Mouse (Mus musculus): ENCODE results near the gene Mapkapk5. TPM values are rescaled to one million over a fixed set of nuclear protein-coding genes. Genes with fewer than 3 reads are reported as not detected.
A peak's percentile ranks its signal among the peaks of the same experiment; 100 is the strongest.
"Not testable (repeated sequence)": the region's sequence is repeated elsewhere in the genome, so short reads cannot be mapped to it uniquely, and the experiment has no call there.

Mapkapk5 gene
- polyA plus RNA-seq, 1 experiment from 2014 or later: 48.0 TPM

- Histone ChIP-seq H3K9me3 (ENCODE audit: control insufficient read depth, low read length) (no peaks in the 10 kb centered on the region), H3K36me3 (ENCODE audit: control insufficient read depth, insufficient read depth, low read length) (no peaks in the 10 kb centered on the region), H3K4me1 (ENCODE audit: control insufficient read depth, insufficient read depth, low read length) (no peaks in the 10 kb centered on the region), H3K4me2 (ENCODE audit: low read depth, low read length) (no peak overlapping the region), H3K4me3 (ENCODE audit: low read length) (no peak overlapping the region), H3K27me3 (replicated peaks; ENCODE audit: control insufficient read depth, insufficient read depth, low read length) (no peaks in the 10 kb centered on the region), H3K27ac (ENCODE audit: low read length) (0 out of 2 replicates have a peak overlapping the region, but pooled peaks have one; percentile 28), H3K9ac (ENCODE audit: low read depth, low read length) (no peak overlapping the region)
- ATAC-seq: peak; percentile 92
- 69% methylated on average over 7 of the region's 7 CpGs for WGBS
These were observed 35.7 kb downstream of the Mapkapk5 start for GRCm38 (mm10) chr5:121510009-121510408.

- H3K4me3 ChIP-seq (ENCODE audit: low read length): no peak overlapping the region
- H3K27ac ChIP-seq (ENCODE audit: low read length): no peak overlapping the region
- H3K27me3 ChIP-seq (replicated peaks; ENCODE audit: control insufficient read depth, insufficient read depth, low read length): no peaks in the 10 kb centered on the region
- ATAC-seq: no peak
- H3K9me3 ChIP-seq (ENCODE audit: control insufficient read depth, low read length): no peaks in the 10 kb centered on the region
- no peaks in the 10 kb centered on the region for H3K4me1 ChIP-seq (ENCODE audit: control insufficient read depth, insufficient read depth, low read length)
- no peak overlapping the region for H3K4me2 ChIP-seq (ENCODE audit: low read depth, low read length)
- no peaks in the 10 kb centered on the region for H3K36me3 ChIP-seq (ENCODE audit: control insufficient read depth, insufficient read depth, low read length)
- 70% methylated on average over 1 of the region's 1 CpGs for WGBS
- H3K9ac ChIP-seq (ENCODE audit: low read depth, low read length): no peak overlapping the region
These were observed 38.9 kb downstream of the Mapkapk5 start for GRCm38 (mm10) chr5:121506846-121507245.

GRCm38 (mm10) chr5:121503231-121503630 lies 42.5 kb downstream of the Mapkapk5 start, which contains the start of gene Adam1b:
TSS of gene Adam1b (minus strand) at chr5:121503435.
- Histone ChIP-seq H3K4me3 (ENCODE audit: low read length) (no peak within 1 kb of the TSS), H3K9ac (ENCODE audit: low read depth, low read length) (no peak within 1 kb of the TSS), H3K4me2 (ENCODE audit: low read depth, low read length) (no peak within 1 kb of the TSS), H3K36me3 (ENCODE audit: control insufficient read depth, insufficient read depth, low read length) (no peaks in the 10 kb centered on the region), H3K27ac (ENCODE audit: low read length) (no peak within 1 kb of the TSS), H3K27me3 (replicated peaks; ENCODE audit: control insufficient read depth, insufficient read depth, low read length) (no peaks in the 10 kb centered on the region), H3K4me1 (ENCODE audit: control insufficient read depth, insufficient read depth, low read length) (no peaks in the 10 kb centered on the region), H3K9me3 (ENCODE audit: control insufficient read depth, low read length) (no peaks in the 10 kb centered on the region)
- no peak for ATAC-seq
- WGBS: 68% methylated on average over 3 of the region's 3 CpGs

- not testable (repeated sequence) for H3K27ac ChIP-seq (ENCODE audit: low read length); ATAC-seq; H3K36me3 ChIP-seq (ENCODE audit: control insufficient read depth, insufficient read depth, low read length); H3K9ac ChIP-seq (ENCODE audit: low read depth, low read length); H3K4me2 ChIP-seq (ENCODE audit: low read depth, low read length); H3K4me1 ChIP-seq (ENCODE audit: control insufficient read depth, insufficient read depth, low read length); H3K4me3 ChIP-seq (ENCODE audit: low read length); H3K27me3 ChIP-seq (replicated peaks; ENCODE audit: control insufficient read depth, insufficient read depth, low read length); H3K9me3 ChIP-seq (ENCODE audit: control insufficient read depth, low read length)
- 73% methylated on average over 10 of the region's 17 CpGs for WGBS
These were observed 44.2 kb downstream of the Mapkapk5 start for GRCm38 (mm10) chr5:121501424-121501996.

- no peak for ATAC-seq
- no peak overlapping the region for H3K27ac ChIP-seq (ENCODE audit: low read length)
- H3K4me1 ChIP-seq (ENCODE audit: control insufficient read depth, insufficient read depth, low read length): no peaks in the 10 kb centered on the region
- H3K27me3 ChIP-seq (replicated peaks; ENCODE audit: control insufficient read depth, insufficient read depth, low read length): no peaks in the 10 kb centered on the region
- H3K4me2 ChIP-seq (ENCODE audit: low read depth, low read length): no peak overlapping the region
- H3K4me3 ChIP-seq (ENCODE audit: low read length): no peak overlapping the region
- no peaks in the 10 kb centered on the region for H3K36me3 ChIP-seq (ENCODE audit: control insufficient read depth, insufficient read depth, low read length)
- no peaks in the 10 kb centered on the region for H3K9me3 ChIP-seq (ENCODE audit: control insufficient read depth, low read length)
- 52% methylated on average over 7 of the region's 7 CpGs for WGBS
- H3K9ac ChIP-seq (ENCODE audit: low read depth, low read length): no peak overlapping the region
These were observed 45.0 kb downstream of the Mapkapk5 start for GRCm38 (mm10) chr5:121500719-121501118.

- Histone ChIP-seq H3K36me3 (ENCODE audit: control insufficient read depth, insufficient read depth, low read length) (no peaks in the 10 kb centered on the region), H3K4me3 (ENCODE audit: low read length) (no peak overlapping the region), H3K27ac (ENCODE audit: low read length) (no peak overlapping the region), H3K4me1 (ENCODE audit: control insufficient read depth, insufficient read depth, low read length) (no peaks in the 10 kb centered on the region), H3K4me2 (ENCODE audit: low read depth, low read length) (no peak overlapping the region), H3K9ac (ENCODE audit: low read depth, low read length) (no peak overlapping the region), H3K9me3 (ENCODE audit: control insufficient read depth, low read length) (no peaks in the 10 kb centered on the region), H3K27me3 (replicated peaks; ENCODE audit: control insufficient read depth, insufficient read depth, low read length) (no peaks in the 10 kb centered on the region)
- 79% methylated on average over 8 of the region's 8 CpGs for WGBS
- no peak for ATAC-seq
These were observed 52.4 kb downstream of the Mapkapk5 start for GRCm38 (mm10) chr5:121493305-121493704.

GRCm38 (mm10) chr5:121484801-121485200 lies 60.9 kb downstream of the Mapkapk5 start:
- no peak overlapping the region for H3K9ac ChIP-seq (ENCODE audit: low read depth, low read length)
- ATAC-seq: no peak
- H3K36me3 ChIP-seq (ENCODE audit: control insufficient read depth, insufficient read depth, low read length): no peaks in the 10 kb centered on the region
- H3K9me3 ChIP-seq (ENCODE audit: control insufficient read depth, low read length): no peaks in the 10 kb centered on the region
- no peaks in the 10 kb centered on the region for H3K27me3 ChIP-seq (replicated peaks; ENCODE audit: control insufficient read depth, insufficient read depth, low read length)
- no peak overlapping the region for H3K27ac ChIP-seq (ENCODE audit: low read length)
- no peak overlapping the region for H3K4me3 ChIP-seq (ENCODE audit: low read length)
- H3K4me1 ChIP-seq (ENCODE audit: control insufficient read depth, insufficient read depth, low read length): no peaks in the 10 kb centered on the region
- H3K4me2 ChIP-seq (ENCODE audit: low read depth, low read length): no peak overlapping the region
- 56% methylated on average over 5 of the region's 5 CpGs for WGBS

GRCm38 (mm10) chr5:121477680-121478079 lies 68.0 kb downstream of the Mapkapk5 start:
- no peaks in the 10 kb centered on the region for H3K9me3 ChIP-seq (ENCODE audit: control insufficient read depth, low read length)
- ATAC-seq: no peak

GRCm38 (mm10) chr5:121476040-121476439 lies 69.7 kb downstream of the Mapkapk5 start:
- no peaks in the 10 kb centered on the region for H3K27me3 ChIP-seq (replicated peaks; ENCODE audit: control insufficient read depth, insufficient read depth, low read length)
- no peaks in the 10 kb centered on the region for H3K4me1 ChIP-seq (ENCODE audit: control insufficient read depth, insufficient read depth, low read length)
- no peaks in the 10 kb centered on the region for H3K36me3 ChIP-seq (ENCODE audit: control insufficient read depth, insufficient read depth, low read length)
- H3K9me3 ChIP-seq (ENCODE audit: control insufficient read depth, low read length): no peaks in the 10 kb centered on the region
- no peak overlapping the region for H3K4me3 ChIP-seq (ENCODE audit: low read length)
- no peak overlapping the region for H3K4me2 ChIP-seq (ENCODE audit: low read depth, low read length)
- peak overlapping the region; percentile 17; the same call in 1 of the 2 replicates for H3K27ac ChIP-seq (ENCODE audit: low read length)
- H3K9ac ChIP-seq (ENCODE audit: low read depth, low read length): no peak overlapping the region
- WGBS: 63% methylated on average over 1 of the region's 1 CpGs
- peak; percentile 89 for ATAC-seq

More at GRCm38 (mm10) chr5:121477680-121478079, 68.0 kb downstream of the Mapkapk5 start:
- H3K36me3 ChIP-seq (ENCODE audit: control insufficient read depth, insufficient read depth, low read length): no peaks in the 10 kb centered on the region
- H3K9ac ChIP-seq (ENCODE audit: low read depth, low read length): no peak overlapping the region
- WGBS: 26% methylated on average over 3 of the region's 3 CpGs
- H3K27me3 ChIP-seq (replicated peaks; ENCODE audit: control insufficient read depth, insufficient read depth, low read length): no peaks in the 10 kb centered on the region
- no peak overlapping the region for H3K4me2 ChIP-seq (ENCODE audit: low read depth, low read length)
- no peaks in the 10 kb centered on the region for H3K4me1 ChIP-seq (ENCODE audit: control insufficient read depth, insufficient read depth, low read length)
- H3K27ac ChIP-seq (ENCODE audit: low read length): no peak overlapping the region
- no peak overlapping the region for H3K4me3 ChIP-seq (ENCODE audit: low read length)
